Mouse (Mus musculus) embryonic fibroblast, embryonic 13.5 days (primary cell): Measurements from ENCODE around the gene Kcnk15.

ENCODE experiments used
- CTCF ChIP-seq: IDR thresholded peaks from 2 replicates; pipeline ENCODE4 v1.5.1; 2011; ENCODE audit warnings: mild to moderate bottlenecking, control low read depth, low read length, moderate library complexity, borderline replicate concordance; ENCODE audit not compliant: insufficient read depth
- POLR2A ChIP-seq: IDR thresholded peaks from 2 replicates; pipeline ENCODE4 v1.6.1; 2011; ENCODE audit warnings: low read depth, mild to moderate bottlenecking, control low read depth, low read length, moderate library complexity

- TF ChIP-seq CTCF (no peak), POLR2A (no peak)
Observed at GRCm38 (mm10) chr2:163871906-163872305, 18.5 kb downstream of the Kcnk15 start.
